Mouse (Mus musculus) MEL-GATA-1-ER (cell line): Measurements from ENCODE around the gene Mvb12b.
A peak's percentile ranks its signal among the peaks of the same experiment; 100 is the strongest.

Source experiments
- DNase-seq: peaks from one replicate; pipeline ENCODE4 v3.0.0-alpha.2; 2012; ENCODE audit warnings: low read depth; ENCODE audit errors: extremely low read depth

Mvb12b gene

DNA sequence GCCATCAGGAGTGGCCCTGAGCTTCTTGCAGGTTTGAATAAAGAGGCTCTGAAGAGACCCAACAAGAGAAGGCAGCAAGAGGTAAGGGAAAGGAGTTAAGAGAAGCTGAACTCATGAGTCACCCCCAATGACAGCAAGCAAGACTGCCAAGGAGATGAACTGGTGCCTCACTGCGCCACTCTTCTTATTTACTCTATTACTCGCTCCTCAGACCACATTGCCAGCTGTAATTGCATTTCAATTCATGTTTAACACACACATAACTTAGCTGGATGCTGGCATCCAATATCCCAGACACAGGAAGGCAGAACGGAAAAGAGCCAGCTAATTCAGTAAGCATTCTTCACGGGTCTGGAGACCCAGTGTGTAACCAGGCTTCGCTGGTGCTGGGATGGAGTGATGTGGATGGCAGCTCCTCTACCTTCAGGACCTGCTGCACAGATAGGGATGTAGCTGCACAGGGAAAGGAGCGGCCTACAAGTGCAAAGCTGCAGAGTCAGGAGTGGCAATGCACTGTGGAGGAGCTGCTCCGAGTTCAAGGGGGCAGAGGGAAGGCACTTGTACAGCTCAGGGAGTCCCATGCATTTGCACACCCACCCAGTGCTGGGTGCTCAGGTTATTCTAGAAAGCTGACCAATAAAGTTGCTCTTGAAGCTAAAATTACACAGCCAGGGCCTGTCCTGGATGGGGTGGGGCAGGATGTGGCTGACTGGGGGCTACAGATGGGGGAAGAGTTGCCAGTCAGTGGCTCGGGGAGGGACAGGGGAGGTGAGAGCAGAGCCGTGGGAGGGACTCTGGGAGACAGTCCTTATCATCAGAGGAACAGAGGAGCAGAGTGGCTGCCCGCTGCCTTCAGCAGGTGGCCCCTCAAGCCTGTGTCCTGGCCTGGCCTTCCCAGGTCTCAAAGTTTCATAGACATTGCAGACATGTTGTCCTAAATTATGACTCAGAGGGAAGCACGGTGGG, 34.5 kb downstream of the Mvb12b start:
- DNase-seq, result no peak

DNA sequence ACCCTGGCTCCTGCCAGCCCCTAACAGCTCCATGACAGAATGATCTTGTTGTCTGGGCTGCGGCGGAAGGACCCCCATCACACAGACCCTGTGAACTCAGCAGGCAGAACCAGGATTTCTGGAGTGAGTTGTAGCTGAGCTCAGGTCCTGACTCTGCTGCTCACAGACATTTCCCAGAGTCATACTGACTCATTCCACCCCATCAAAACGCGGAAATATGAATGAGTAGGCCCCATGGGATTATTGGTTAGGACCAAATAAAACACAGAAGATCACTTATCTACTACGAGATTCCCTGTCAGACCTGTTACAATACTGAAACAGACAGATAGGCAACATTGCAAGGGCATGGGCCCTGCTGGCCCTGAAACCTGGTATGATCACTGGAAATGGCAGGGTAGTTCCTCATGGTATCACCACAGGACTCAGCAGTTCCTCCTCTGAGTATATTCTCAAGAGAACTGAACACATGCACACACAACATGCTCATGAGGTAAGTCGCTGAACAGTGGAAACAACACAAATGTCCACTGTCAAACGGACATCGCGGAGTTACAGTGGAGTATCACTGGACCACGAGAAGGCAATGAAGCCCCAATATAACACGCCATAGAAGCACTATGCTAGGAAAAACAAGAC, 40.4 kb downstream of the Mvb12b start:
- no peak for DNase-seq

DNA sequence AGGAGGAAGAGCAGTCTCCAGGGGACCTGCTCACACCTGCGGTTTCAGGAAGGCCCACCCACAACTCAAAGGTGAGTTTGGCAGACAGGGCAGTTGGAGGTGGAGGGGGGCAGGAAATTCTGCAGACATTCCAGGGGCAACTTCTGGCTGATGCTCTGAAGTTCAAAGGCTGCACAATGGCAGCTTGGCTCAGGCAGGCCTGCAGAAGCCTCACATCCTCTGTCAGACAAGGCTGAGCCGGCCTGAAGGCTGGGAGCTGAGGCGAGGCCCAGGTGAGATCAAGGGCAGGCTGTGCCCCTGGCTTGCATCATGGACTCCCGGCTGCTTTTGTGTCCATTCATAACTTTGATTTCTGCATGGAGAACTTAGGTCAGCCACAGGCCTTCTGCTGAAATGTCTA, 41.1 kb downstream of the Mvb12b start:
- no peak for DNase-seq

DNA sequence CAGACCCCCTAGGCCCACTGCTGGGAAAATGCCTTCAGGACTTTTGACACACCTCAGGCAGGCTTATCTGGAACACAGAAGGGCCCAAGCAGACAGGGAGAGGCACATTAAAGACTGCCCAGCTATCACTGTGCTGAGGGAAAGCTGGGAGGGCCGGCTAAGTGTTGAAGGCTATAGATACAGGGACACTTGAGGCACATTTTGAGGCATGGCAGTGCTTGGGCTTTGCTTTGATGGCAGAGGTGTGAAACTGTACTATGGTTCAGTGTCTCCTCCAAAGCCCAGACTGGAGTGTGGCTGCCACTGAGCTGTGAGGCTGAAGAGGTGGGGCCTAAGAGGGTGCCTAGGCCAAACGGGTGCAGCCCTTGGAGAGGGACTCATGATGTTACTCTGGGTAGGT, 44.1 kb downstream of the Mvb12b start:
- DNase-seq, result peak; percentile 78

DNA sequence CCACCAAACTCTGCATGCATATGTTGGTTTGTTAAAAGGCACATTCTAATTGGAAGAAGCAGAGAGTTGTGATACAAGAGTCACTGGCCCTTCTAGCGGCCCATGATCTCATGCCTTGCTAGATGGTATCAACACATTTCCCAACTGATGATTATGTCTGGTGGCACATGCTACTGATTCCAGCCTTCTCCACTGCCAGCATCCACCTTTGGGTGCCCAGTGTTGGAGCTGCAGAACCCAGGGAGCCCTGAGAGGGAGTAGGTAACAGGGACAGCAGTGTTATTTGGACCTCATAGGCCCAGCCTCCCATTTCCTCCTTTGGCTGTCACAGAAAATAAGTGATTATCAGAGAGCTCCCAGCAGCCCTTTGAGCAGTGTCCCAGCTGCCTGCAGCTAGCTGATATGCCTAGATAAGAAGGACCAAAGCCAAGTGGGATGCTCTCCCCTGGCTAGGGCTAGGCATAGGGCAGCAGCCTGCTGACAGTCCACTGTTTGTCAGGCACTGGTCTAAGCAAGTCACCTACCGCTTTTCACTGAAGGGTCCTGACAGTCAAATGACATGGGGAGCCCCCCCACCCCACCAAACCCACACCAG, 44.7 kb downstream of the Mvb12b start:
- peak; percentile 98 for DNase-seq

DNA sequence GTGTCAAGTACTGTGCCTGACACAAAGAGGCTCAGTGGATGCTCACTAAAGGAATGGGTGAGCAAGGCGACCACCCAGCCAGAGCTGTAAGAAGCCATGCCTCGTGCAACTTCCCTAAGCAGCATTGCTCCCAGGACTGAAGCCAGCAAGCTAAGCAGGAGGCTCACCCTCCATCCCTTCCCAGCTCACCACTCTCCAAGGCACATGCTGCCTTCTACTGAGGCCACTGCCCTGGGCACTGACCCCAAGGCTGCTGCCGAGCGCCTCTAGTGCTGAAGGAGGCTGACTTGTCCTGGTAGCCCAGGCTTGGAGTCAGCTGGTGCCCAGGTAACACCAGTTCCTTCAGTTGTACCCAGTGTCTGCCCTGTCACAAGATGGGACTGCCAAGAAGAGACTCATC, 45.8 kb downstream of the Mvb12b start:
- no peak for DNase-seq

DNA sequence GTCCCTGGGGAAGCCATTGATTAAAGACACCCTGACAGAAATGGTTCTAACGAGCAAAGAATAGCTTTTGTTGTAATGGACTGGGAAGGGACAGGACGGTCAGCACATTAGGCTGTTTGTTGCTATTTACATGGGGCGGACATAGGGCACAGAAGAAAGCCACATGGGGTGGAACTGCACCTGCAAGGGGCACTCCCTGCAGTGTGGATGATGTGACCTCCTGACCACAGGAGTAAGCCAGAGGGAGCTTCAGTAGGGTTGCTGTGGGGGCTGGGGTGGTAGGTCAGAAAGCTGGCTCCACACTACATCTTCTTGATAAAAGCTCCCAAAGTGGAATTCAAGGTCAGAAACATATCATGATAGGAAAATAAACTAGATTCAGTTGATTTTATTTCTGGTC, 47.3 kb downstream of the Mvb12b start:
- DNase-seq, result no peak

DNA sequence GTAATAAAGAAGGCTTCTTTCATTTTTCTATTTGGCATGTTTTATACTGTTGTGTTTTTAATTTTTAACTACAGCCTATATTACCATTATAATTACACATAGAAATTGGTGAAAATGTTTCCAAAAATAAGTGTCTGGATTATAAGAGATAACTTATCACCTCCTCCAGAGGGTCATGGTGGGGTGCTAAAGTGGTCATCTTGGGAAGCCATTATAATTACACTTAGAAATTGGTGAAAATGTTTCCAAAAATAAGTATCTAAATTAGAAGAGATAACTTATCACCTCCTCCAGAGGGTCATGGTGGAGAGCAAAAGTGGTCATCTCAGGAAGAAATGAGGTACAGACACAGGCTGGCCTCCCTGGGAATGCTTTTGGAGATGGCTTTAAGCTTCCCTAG, 48.5 kb downstream of the Mvb12b start:
- no peak for DNase-seq

DNA sequence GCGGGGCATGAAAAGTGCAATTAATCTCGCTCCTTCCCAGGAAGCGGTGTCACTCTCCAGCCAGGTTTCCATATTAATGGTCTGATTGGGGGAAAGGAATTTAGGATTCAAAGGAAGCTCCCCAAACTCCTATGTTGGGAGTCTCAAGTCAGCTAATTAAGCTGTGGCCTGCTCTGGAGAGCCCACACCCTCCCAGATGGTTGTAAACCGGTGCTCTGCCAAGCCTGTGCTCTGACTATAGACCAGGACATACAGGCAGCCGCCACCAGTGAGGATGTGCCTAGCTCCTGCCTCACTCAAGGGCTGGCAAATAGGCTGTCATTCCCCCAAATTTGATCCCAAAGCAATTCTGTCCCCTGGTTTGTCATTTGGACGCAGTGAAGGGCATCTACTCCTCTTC, 50.4 kb downstream of the Mvb12b start:
- DNase-seq, result no peak

DNA sequence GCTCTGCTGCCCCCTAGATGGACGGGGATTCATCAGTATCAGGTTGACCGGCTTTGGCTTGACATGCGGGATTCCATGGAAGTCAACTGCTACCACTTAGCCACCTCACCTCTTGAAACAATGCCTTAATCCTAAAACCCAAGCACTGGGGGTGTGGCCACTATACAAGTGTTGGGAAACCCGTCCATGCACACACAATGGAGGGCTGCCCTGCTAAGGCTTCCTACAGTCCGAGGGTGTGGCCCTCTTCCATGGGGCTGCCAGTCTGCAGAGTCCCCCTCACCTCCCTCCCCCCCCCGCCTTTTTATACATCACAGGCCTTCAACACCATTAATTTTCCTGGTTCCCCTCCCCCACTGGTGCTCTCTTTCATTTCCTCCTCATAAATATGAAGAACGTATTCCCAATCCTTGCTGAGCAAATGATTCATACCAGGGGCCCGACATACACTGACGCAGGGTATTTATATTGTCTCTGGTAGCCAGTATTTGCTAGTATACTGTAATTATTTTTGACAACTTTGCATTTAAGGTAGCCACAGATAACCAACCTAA, 51.0 kb downstream of the Mvb12b start:
- no peak for DNase-seq

DNA sequence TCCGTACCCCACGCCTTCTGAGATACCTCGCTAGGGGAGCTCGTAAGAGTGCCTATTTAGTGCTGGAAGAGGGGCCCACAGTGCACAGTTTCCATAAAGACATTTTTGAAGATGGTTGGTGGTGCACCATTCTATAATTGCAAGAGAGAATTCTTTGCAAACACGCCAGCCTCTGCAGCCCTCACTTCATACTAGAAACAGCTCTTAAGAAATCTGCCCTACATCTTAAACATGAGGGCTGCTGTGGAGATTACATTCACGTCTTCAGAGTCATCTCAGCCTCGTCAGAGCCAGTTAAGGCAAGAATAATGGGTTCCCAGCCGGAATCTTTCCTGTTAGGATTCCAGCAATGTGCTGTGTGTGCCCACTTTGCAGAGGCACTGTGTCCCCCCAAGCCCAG, 52.7 kb downstream of the Mvb12b start:
- DNase-seq, result no peak

DNA sequence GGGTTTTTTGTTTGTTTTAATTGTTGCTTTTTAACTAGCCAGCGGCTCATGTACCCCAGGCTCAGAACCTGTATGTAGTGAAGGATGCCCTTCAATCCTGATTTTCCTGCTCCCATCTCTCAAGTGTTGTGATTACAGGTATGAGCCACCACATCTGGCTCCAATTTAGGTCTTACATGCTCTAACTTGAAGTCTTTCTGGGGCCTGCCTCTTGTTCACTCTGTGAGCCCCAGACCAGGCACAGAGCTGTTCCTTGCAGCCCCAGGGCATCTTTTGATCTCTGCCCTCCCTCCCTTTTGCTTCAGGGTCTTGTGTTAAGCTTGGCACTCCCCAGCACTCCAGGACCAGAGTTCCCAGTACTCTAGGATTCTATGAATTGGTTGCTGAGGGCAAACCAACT, 53.8 kb downstream of the Mvb12b start:
- no peak for DNase-seq

DNA sequence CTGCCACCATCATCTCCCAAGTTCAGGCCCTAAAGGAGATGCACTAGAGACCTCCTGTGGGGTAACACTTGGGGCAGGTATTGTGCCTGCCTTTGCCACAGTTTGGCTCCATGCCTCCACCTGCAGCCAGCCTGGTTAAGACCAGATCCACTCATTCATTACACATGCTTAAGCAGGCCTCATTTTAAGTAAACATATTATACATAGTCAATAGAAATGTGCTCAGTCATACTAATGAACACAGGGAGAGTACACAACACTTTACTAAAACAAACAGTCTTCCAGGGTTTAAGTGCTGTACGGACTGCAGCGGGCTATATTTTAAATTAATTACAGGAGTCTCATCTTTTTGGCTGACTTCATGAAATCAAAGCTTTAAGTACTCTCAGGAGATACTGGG, 57.9 kb downstream of the Mvb12b start:
- DNase-seq, result no peak

DNA sequence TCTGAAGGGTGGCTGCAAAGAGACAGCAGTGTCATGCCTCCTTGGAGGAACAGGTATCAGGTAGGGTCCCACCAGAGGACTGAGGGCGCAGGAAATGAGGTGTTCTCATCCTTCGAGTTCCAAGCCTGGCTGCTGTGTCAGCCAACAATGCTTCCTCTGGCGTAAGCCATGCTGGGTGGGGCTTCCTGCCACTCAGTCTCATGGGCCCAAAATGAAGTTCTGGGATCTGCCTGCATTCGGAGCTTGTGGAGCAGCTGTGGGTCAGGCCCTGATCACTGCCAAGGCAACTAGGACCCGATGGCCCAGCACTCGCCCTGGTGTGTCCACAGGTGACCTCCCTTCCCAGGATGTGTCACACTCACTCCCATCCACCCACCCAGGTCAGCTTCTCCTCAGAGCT, 61.0 kb downstream of the Mvb12b start:
- DNase-seq, result no peak

DNA sequence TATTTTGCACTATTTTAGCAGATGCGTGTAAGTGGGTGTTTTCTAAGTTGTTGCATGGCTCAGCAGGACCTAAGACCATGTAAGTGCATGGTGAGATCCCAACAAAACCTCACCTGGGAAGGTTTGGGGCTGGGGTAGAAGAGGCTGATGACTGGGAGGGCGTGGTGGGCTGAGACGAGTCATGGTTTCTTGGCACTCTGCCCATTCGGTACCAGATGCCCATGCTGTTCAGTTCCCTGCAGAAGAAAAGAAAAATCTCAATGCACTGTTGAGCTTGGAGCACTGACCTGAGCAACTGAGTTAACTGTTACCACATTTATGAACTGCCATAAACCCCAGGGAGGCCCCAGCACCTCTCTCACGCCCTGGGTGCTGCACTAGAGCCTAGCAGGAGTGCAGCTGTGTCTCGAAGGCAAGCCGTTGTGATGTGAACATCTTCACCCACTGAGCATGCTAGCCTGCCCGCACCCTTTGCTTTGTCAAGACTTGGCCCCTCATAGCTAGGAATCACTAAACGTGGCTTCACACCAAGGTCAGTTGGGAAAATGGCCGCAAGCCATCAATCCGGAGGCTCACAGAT, 62.7 kb downstream of the Mvb12b start:
- DNase-seq, result no peak

DNA sequence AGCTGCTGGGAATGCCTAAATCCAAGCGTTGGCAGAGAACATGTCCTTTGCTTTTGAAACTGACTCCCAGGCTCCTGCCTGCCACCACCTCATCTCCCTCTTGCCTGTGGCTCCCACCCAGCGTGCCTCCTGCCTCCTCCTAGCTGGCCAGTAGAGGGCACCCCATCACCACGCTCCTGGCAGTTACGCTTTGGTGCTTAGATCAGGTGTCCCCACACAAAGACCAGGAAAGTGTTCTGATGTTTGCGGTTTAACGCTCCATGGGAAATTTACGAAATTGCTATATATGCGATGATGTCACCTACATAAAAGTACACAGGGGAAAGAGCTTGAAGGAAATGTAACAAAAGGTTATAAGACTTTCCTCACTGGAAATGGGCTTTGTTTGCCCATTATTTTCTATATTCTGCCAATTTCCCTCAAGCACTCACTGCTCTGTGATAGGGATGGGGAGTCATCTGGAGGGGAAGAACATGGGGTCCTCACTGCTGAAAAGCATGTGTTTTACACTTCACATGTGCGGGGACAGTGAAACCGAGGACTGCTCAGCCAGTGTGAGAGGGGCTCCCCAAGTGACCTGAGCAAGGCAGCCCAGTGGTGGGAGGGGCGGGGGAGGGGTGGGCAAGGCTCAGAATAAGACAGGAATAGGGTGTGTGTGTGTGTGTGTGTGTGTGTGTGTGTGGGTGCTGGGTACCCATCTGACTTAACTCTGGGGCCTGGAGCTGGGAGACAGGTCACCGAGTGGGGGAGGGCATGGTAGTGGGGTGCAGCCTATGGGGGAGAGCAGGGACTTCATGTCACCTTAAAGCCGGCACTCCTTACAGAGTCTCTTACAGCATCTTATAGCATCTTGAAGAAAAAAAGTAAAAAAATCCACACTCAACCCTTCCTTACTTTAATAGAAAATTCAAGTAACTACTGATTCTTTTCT, 65.8 kb downstream of the Mvb12b start:
- no peak for DNase-seq

DNA sequence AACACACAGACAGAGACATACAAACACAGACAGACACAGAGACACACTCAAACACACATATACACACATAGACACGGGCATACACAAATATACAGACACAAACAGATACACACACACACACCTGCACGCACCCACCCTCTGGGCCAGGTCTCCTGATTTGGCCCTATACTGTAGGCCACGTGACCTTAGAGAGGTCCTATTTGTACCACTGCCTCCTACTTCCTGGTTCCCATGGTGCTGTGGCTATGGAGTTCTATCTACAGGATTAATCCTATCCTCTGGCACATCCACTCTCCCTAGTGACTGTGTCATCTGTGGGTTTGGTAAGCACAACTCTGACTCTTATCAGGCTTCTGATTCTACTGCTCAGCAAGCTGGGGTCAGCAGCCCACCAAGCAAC, 67.3 kb downstream of the Mvb12b start:
- no peak for DNase-seq

DNA sequence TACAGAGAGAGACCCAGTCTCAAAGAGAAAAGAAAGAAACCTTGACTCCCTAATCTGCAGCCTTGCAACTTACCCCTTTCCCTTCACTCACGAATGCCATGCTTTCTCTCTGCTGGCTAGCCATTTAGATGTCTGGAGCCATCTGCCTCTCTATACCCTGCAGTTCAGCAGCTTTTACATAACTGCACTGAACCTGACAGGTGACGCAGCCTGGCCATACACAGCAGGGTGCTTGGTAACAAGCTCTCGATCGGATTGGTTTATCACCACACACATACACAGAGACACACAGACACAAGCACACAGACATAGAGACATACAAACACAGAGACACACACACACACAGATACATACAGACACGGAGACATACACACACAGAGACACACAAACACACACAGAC, 67.7 kb downstream of the Mvb12b start:
- DNase-seq, result no peak

DNA sequence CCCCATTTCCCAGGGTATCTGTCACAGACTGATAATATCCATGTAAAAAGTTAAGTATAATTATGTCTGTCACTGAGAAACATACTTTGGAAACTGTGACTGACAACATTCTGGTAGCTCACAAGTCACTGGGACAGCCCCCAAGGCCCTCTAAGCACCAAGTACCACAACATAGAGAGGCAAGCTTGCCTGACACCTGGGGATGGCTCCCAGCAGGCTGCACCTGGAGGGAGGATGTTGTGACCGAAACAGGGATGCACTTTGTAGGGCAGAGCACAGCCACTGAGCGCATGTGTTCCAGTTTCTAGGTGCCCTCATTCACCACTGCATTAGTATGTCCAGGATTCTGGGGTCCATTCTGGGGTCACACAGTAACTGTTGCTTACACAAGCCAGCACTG, 69.4 kb downstream of the Mvb12b start:
- DNase-seq, result no peak

DNA sequence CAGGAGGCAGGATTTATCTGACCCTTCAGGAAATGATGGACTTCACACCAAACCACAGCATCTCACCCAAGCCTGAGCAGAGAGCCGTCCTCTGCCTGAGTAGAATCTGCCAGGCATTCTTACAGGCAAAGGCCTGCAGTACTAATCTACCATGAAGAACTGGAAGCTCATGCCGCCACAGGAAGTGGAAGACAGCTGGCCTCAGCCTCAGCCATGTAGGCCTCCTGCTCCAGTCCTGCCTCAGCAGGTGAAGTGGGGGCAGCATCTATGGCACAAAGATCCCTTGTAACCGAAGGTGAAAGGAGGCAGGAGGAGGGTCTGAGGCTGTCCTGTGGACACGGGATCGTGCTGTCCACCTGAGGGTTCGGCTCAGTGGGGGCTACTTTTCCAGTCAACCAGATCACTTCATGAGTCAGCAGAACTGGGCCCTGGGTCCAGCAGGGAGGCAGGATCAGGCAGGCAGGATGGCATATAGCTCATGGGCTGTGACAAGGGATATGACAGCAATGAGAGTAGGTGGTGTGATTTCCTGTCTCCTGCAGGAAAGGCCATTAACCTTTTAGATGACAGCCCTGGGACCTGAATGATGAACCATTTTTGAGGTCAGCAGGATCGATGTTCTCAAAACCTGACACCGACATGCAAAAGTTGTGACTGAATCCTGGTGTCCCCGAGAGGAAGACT, 69.9 kb downstream of the Mvb12b start:
- no peak for DNase-seq
